In the genomic region with DNA sequence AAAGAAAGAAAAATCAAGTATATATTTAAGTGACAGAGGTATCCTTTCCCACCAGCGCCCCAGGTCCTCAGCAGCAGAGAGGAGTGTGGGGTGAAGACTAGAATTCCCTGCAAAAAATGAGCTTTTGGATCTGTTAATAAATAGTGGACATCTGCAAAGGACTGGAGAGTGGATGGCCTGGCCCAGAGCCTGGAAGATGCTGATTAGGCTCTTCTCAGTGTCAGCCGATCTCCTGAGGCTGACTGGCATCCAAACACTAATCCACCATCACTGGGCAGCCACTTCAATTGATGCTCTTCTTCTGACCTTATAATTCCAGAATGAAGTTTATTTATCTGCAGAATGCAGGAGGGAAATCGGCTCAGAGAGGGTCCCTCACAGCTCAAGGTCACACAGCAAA, we compare ENCODE assay signal across 45 mouse cellular contexts. TPM values are rescaled to one million over a fixed set of nuclear protein-coding genes. Genes with fewer than 3 reads are reported as not detected.
"Had no signal": no experiment of that assay in that cellular context is flagged by ENCODE, and none has a peak within 500 bp of the region (broad histone marks: within the 10 kb centered on the region; RNA-seq: fewer than 3 reads in every experiment).

No protein-coding gene starts in this region.

- H3K4me2 ChIP-seq: heart, embryonic 11.5 days; heart, embryonic 12.5 days; heart, embryonic 13.5 days; heart, embryonic 15.5 days; hindbrain, embryonic 12.5 days; hindbrain, embryonic 13.5 days; hindbrain, embryonic 15.5 days; intestine, embryonic 15.5 days; kidney, embryonic 15.5 days had no signal

- H3K27me3 ChIP-seq: heart, embryonic 12.5 days; heart, embryonic 13.5 days; heart, embryonic 15.5 days; hindbrain, embryonic 12.5 days; hindbrain, embryonic 13.5 days; hindbrain, embryonic 15.5 days; intestine, embryonic 15.5 days; kidney, embryonic 15.5 days had no signal

- H3K9ac ChIP-seq: heart, embryonic 12.5 days; heart, embryonic 13.5 days; heart, embryonic 15.5 days; hindbrain, embryonic 12.5 days; hindbrain, embryonic 13.5 days; hindbrain, embryonic 15.5 days; intestine, embryonic 15.5 days; kidney, embryonic 15.5 days had no signal

- H3K9me3 ChIP-seq: heart, embryonic 10.5 days; heart, embryonic 12.5 days; heart, embryonic 13.5 days; heart, embryonic 15.5 days; hindbrain, embryonic 12.5 days; hindbrain, embryonic 13.5 days; hindbrain, embryonic 15.5 days; intestine, embryonic 15.5 days; kidney, embryonic 15.5 days had no signal

- ATAC-seq: hindbrain, embryonic 16.5 days; hindbrain, postnatal 0 days; inflammation-experienced regulatory T-cells, adult 6 months; intestine, embryonic 15.5 days; intestine, embryonic 16.5 days; intestine, postnatal 0 days had no signal

- H3K27ac ChIP-seq: heart, embryonic 10.5 days; heart, embryonic 13.5 days; heart, embryonic 15.5 days; hindbrain, embryonic 12.5 days; hindbrain, embryonic 13.5 days; hindbrain, embryonic 15.5 days; hindbrain, postnatal 0 days; intestine, embryonic 15.5 days; kidney, embryonic 15.5 days; kidney, postnatal 0 days; layer of hippocampus, adult 2 months; left cerebral cortex, adult 2 months had no signal

- H3K36me3 ChIP-seq: heart, embryonic 10.5 days; heart, embryonic 12.5 days; heart, embryonic 13.5 days; heart, embryonic 15.5 days; hindbrain, embryonic 12.5 days; hindbrain, embryonic 13.5 days; hindbrain, embryonic 15.5 days; intestine, embryonic 15.5 days; kidney, embryonic 15.5 days had no signal

- H3K4me3 ChIP-seq: heart, embryonic 10.5 days; heart, embryonic 12.5 days; heart, embryonic 13.5 days; heart, embryonic 15.5 days; hindbrain, embryonic 12.5 days; hindbrain, embryonic 13.5 days; hindbrain, embryonic 15.5 days; intestine, embryonic 15.5 days; kidney, embryonic 15.5 days; layer of hippocampus, adult 2 months; left cerebral cortex, adult 2 months had no signal

- DNase-seq: heart, postnatal 10 days; heart, postnatal 14 days; heart, postnatal 36 days; heart, postnatal 4 days; kidney, adult 11 months; kidney, adult 18-20 months; kidney, adult 2 months; kidney, adult 8-10 months; kidney, adult 9 months; kidney, postnatal 10 days; kidney, postnatal 14 days; kidney, postnatal 25 days; kidney, postnatal 36 days; kidney, postnatal 4 days; layer of hippocampus, adult 9-11 months; layer of hippocampus, postnatal 36 days had no signal

RNA-seq across cellular contexts. Expression of a gene that starts 21.4 kb away (rescaled TPM):
- total RNA-seq: heart, postnatal 14 days; heart, postnatal 25 days; heart, postnatal 36 days; hematopoietic stem cell, adult 5-6 weeks; layer of hippocampus, adult 18-20 months; layer of hippocampus, adult 2 months; layer of hippocampus, postnatal 10 days; layer of hippocampus, postnatal 14 days; layer of hippocampus, postnatal 25 days; layer of hippocampus, postnatal 36 days; left cerebral cortex, adult 2 months; left cerebral cortex, adult 8-10 months had no signal
- polyA plus RNA-seq: heart, embryonic 11.5 days; heart, embryonic 14.5 days; heart, postnatal 0 days; hindbrain, postnatal 0 days; inflammation-experienced regulatory T-cells, adult 6 months; intestine, embryonic 16.5 days; intestine, postnatal 0 days; kidney, adult 2 months; kidney, embryonic 14.5 days; kidney, postnatal 0 days; large intestine, adult 2 months had no signal

RNA-seq across cellular contexts. Expression of a gene that starts 26.1 kb away (rescaled TPM):
- total RNA-seq: heart, postnatal 25 days; heart, postnatal 36 days; hematopoietic stem cell, adult 5-6 weeks had no signal
- polyA plus RNA-seq: heart, embryonic 13.5 days; inflammation-experienced regulatory T-cells, adult 6 months; large intestine, adult 2 months had no signal
